Comparison of ENCODE assay signal across 8 mouse cellular contexts in the genomic region with DNA sequence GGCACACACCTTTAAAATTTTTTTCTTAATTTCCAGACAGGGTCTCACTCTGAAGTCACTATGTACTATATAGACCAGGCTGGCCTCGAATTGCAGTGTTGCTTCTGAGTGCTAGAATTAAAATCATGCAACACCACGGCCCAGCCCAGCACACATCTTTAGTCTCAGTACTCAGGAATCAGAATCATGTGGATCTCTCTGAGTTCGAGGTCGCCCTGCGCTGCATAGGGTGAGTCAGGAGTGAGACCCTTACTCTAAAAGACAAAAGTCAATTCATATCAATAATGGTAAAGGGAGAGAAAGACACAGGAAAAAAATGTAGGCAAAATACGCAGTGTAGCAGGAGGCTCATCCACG. TPM values are rescaled to one million over a fixed set of nuclear protein-coding genes. Genes with fewer than 3 reads are reported as not detected.
DNase-seq lines count a peak whose midpoint lies in the region; ATAC-seq and TF ChIP-seq lines count a peak whose summit lies in the region.

No protein-coding gene starts in this region.

- peak overlapping the region; percentile 91 for H3K4me3 ChIP-seq in gastrocnemius, adult 2 months
- H3K4me3 ChIP-seq in thymus, adult 2 months (ENCODE audit: control insufficient read depth, insufficient read depth, low read length) = peak overlapping the region; percentile 73
- peak overlapping the region; percentile 83 for H3K4me3 ChIP-seq in liver, embryonic 12.5 days

- peak overlapping the region; percentile 95 for H3K27ac ChIP-seq in gastrocnemius, adult 2 months
- no peak overlapping the region for H3K27ac ChIP-seq in thymus, adult 2 months (ENCODE audit: control insufficient read depth, insufficient read depth, low read length)
- H3K27ac ChIP-seq in liver, embryonic 12.5 days = peak overlapping the region; percentile 89

- TF ChIP-seq CTCF in gastrocnemius, adult 2 months (IDR thresholded peaks at IDR 0.05) = no peak
- no peak for TF ChIP-seq CTCF in thymus, adult 2 months (IDR thresholded peaks at IDR 0.05; ENCODE audit: borderline replicate concordance, control insufficient read depth, extremely low read depth, insufficient read depth, low read length, poor library complexity)

- 10% methylated on average over 7 of the region's 7 CpGs for WGBS in thymus, adult 2 months
- whole genome bisulfite sequencing in liver, embryonic 12.5 days (ENCODE audit: insufficient replicate concordance) = 9% methylated on average over 7 of the region's 7 CpGs

- H3K4me1 ChIP-seq in thymus, adult 2 months (replicated peaks; ENCODE audit: control insufficient read depth, insufficient read depth, low read length) = peaks cover 3% of the 10 kb centered on the region; the same call in 1 of the 2 replicates
- peaks cover 32% of the 10 kb centered on the region for H3K4me1 ChIP-seq in liver, embryonic 12.5 days

- H3K36me3 ChIP-seq in thymus, adult 2 months (ENCODE audit: control insufficient read depth, insufficient read depth, low read length) = peaks cover 3% of the 10 kb centered on the region; the same call in 1 of the 2 replicates
- peaks cover 28% of the 10 kb centered on the region for H3K36me3 ChIP-seq in liver, embryonic 12.5 days

- H3K4me2 ChIP-seq in liver, embryonic 12.5 days = peak overlapping the region; percentile 94

- intact Hi-C loops in gastrocnemius, adult 2 months (cut with DNase I) = loop anchor here (2.0 to 5.0 kb wide), 2 partner anchors 27 to 115 kb away; a partner anchor contains a TSS

- H3K9ac ChIP-seq in liver, embryonic 12.5 days = peak overlapping the region; percentile 81

- ATAC-seq in liver, embryonic 12.5 days = peak; percentile 22
- ATAC-seq in megakaryocyte progenitor cell, adult 5-6 weeks (replicated peaks; ENCODE audit: poor library complexity) = no peak

- H3K27me3 ChIP-seq in thymus, adult 2 months (ENCODE audit: control insufficient read depth, insufficient read depth, low read length) = no peaks in the 10 kb centered on the region
- no peaks in the 10 kb centered on the region for H3K27me3 ChIP-seq in liver, embryonic 12.5 days (replicated peaks)

- H3K9me3 ChIP-seq in liver, embryonic 12.5 days (replicated peaks) = no peaks in the 10 kb centered on the region

- TF ChIP-seq POLR2A in thymus, adult 2 months (IDR thresholded peaks at IDR 0.05; ENCODE audit: control insufficient read depth, extremely low read depth, insufficient read depth, low read length, poor library complexity) = no peak

- DNase-seq in gastrocnemius, adult 2 months = no peak
- no peak for DNase-seq in gastrocnemius, postnatal 10 days
- DNase-seq in thymus, adult 2 months = no peak
- DNase-seq in thymus, postnatal 25 days = no peak
- no peak for DNase-seq in ovary, postnatal 36 days (ENCODE audit: low spot score)
- DNase-seq in cerebellum, postnatal 36 days = no peak

RNA-seq across cellular contexts. Expression of a gene that starts 0.3 kb away (rescaled TPM):
- 10 to 100 TPM; 51.8 to 70.0 TPM for total RNA-seq in gastrocnemius, adult 2 months (2021)
- 10 to 100 TPM; 48.4 to 49.1 TPM for total RNA-seq in gastrocnemius, postnatal 10 days (2021)
- polyA plus RNA-seq in thymus, adult 2 months (2012; rRNA removed) = 125 and 140 TPM in 2 replicates
- 89.3 and 91.4 TPM in 2 replicates for polyA plus RNA-seq in liver, embryonic 12.5 days (2016; fragmentation: Nextera tagmentation; extraction: Ambion mirVana)
- 42.0 and 48.1 TPM in 2 replicates for total RNA-seq in megakaryocyte progenitor cell, adult 5-6 weeks (2015)
- 44.1 and 50.7 TPM in 2 replicates for total RNA-seq in megakaryocyte progenitor cell, adult 5-6 weeks (2017)

RNA-seq across cellular contexts. Expression of a gene that starts 13.5 kb away (rescaled TPM):
- total RNA-seq in gastrocnemius, adult 2 months (2021) = 1 to 10 TPM; 1.7 to 1.9 TPM
- total RNA-seq in gastrocnemius, postnatal 10 days (2021) = 1 to 10 TPM; 3.8 to 5.6 TPM
- polyA plus RNA-seq in thymus, adult 2 months (2012; rRNA removed) = 78.1 and 90.8 TPM in 2 replicates
- 9.9 TPM in 2 replicates for polyA plus RNA-seq in liver, embryonic 12.5 days (2016; fragmentation: Nextera tagmentation; extraction: Ambion mirVana)
- total RNA-seq in megakaryocyte progenitor cell, adult 5-6 weeks (2015) = 5.3 and 6.9 TPM in 2 replicates
- 9.2 and 9.8 TPM in 2 replicates for total RNA-seq in megakaryocyte progenitor cell, adult 5-6 weeks (2017)

RNA-seq across cellular contexts. Expression of a gene that starts 25.7 kb away (rescaled TPM):
- 1 to 10 TPM; 2.0 to 2.3 TPM for total RNA-seq in gastrocnemius, adult 2 months (2021)
- total RNA-seq in gastrocnemius, postnatal 10 days (2021) = 10 to 100 TPM in 1 of 2 experiments, 1 to 10 TPM in 1; 8.9 to 11.1 TPM
- polyA plus RNA-seq in thymus, adult 2 months (2012; rRNA removed) = 11.0 and 11.2 TPM in 2 replicates
- 6.6 and 6.7 TPM in 2 replicates for polyA plus RNA-seq in liver, embryonic 12.5 days (2016; fragmentation: Nextera tagmentation; extraction: Ambion mirVana)
- total RNA-seq in megakaryocyte progenitor cell, adult 5-6 weeks (2015) = 4.7 and 5.2 TPM in 2 replicates
- total RNA-seq in megakaryocyte progenitor cell, adult 5-6 weeks (2017) = 1.8 and 2.5 TPM in 2 replicates

RNA-seq across cellular contexts. Expression of a gene that starts 26.9 kb away (rescaled TPM):
- 1 to 10 TPM; 1.2 to 2.2 TPM for total RNA-seq in gastrocnemius, adult 2 months (2021)
- total RNA-seq in gastrocnemius, postnatal 10 days (2021) = under 1 TPM in 1 of 2 experiments, not detected in 1; 0.70 TPM
- 0.26 and 0.71 TPM in 2 replicates for polyA plus RNA-seq in thymus, adult 2 months (2012; rRNA removed)
- 231 and 238 TPM in 2 replicates for polyA plus RNA-seq in liver, embryonic 12.5 days (2016; fragmentation: Nextera tagmentation; extraction: Ambion mirVana)
- 4.5 and 7.8 TPM in 2 replicates for total RNA-seq in megakaryocyte progenitor cell, adult 5-6 weeks (2015)
- total RNA-seq in megakaryocyte progenitor cell, adult 5-6 weeks (2017) = 3.7 and 4.0 TPM in 2 replicates

RNA-seq across cellular contexts. Expression of a gene that starts 29.6 kb away (rescaled TPM):
- not detected for total RNA-seq in gastrocnemius, adult 2 months (2021)
- total RNA-seq in gastrocnemius, postnatal 10 days (2021) = under 1 TPM; 0.14 to 0.25 TPM
- 0.63 and 1.0 TPM in 2 replicates for polyA plus RNA-seq in thymus, adult 2 months (2012; rRNA removed)
- polyA plus RNA-seq in liver, embryonic 12.5 days (2016; fragmentation: Nextera tagmentation; extraction: Ambion mirVana) = 0.42 and 0.45 TPM in 2 replicates
- not detected in 2 replicates for total RNA-seq in megakaryocyte progenitor cell, adult 5-6 weeks (2015)
- total RNA-seq in megakaryocyte progenitor cell, adult 5-6 weeks (2017) = 0.21 and 0.24 TPM in 2 replicates
